Mouse (Mus musculus) MEL-GATA-1-ER (cell line): ENCODE measurements around the gene Plcg2.

Experiments
- DNase-seq: peaks from one replicate; pipeline ENCODE4 v3.0.0-alpha.2; 2012; ENCODE audit warnings: low read depth; ENCODE audit errors: extremely low read depth

The Plcg2 gene

GRCm38 (mm10) chr8:117626040-117626838, 128.1 kb downstream of the Plcg2 start:
- peak; percentile 17 for DNase-seq

- no peak for DNase-seq
Measured at GRCm38 (mm10) chr8:117627096-117627495, 129.0 kb downstream of the Plcg2 start.

DNA sequence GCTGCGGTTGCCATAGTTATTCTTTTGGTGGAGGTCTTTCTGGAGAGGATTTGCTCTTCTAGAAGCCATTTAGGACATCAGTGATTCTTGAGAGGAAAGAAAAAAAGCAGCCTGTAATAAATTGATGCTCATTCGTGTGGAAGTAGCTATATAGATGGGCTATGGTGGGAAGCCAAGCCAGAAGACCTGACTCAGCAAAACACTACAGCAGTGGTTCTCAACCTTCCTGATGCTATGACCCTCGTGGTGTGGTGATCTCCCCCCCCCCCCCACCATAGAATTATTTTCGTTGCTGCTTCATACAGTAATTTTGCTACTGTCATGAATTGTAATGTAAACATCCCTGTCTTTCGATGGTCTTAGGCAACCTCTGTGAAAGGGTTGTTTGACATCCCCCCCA, 134.4 kb downstream of the Plcg2 start:
- DNase-seq: no peak

- no peak for DNase-seq
Measured at GRCm38 (mm10) chr8:117634406-117634805, 136.3 kb downstream of the Plcg2 start.

DNA sequence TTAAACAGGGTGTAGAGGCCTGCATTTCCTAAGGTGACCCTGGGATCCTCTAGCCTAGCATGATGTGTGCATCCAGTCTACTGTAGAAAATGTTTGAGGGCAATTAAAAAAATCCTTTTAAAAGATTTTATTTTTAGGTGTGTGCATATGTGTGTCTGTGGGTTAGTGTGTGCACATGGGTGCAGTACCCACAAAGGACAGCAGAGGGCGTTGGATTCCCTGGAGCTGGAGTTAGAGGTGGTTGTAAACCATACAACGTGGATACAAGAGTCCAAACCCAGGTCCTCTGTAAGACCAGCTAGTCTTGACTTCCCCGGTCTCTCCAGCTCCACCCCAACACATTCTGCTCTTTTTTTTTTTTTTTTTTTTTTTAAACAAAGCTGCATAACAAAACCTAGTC, 139.4 kb downstream of the Plcg2 start:
- no peak for DNase-seq

GRCm38 (mm10) chr8:117639631-117640030, 141.5 kb downstream of the Plcg2 start:
- no peak for DNase-seq

DNA sequence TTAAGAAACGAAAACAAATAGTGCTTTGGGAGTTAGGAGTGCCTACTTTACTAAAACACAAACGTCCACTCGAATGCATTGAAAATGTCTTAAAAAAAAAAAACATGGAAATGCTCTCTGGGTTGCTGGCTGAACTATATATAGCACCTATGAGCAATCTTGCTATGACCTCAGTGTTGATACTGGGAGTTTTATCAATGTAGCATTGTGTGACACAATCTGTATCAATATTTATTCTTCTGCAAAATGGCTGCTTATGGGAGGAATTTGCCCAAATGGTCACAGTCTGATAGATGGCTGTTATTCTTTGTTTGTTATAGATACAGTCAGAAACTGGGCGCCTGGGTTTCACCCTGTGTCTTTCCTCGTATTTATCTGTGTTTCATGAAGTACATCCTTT, 147.4 kb downstream of the Plcg2 start:
- DNase-seq: no peak

GRCm38 (mm10) chr8:117646020-117646419, 147.9 kb downstream of the Plcg2 start:
- DNase-seq: peak; percentile 21

DNA sequence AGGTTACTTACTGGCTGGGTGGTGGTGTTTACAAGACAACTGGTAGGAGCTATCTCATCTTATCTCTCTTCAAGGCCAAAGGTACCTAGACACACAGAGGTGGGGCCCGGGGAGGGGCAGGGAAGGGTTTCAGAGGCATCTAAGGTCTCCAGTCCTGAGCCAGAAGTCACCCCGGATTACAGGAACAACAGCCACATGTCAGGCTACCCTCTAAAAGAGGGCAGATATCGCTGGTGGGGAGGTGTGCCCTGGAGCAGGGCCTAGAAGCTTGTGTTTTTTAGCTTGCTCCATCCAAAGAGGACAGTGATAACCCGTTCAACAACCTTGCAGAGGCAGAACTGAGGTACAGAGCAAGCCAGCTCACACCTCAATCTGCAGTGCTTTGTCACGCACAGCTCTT, 148.3 kb downstream of the Plcg2 start:
- DNase-seq: no peak

- no peak for DNase-seq
Measured at GRCm38 (mm10) chr8:117652318-117652717, 154.2 kb downstream of the Plcg2 start.

DNA sequence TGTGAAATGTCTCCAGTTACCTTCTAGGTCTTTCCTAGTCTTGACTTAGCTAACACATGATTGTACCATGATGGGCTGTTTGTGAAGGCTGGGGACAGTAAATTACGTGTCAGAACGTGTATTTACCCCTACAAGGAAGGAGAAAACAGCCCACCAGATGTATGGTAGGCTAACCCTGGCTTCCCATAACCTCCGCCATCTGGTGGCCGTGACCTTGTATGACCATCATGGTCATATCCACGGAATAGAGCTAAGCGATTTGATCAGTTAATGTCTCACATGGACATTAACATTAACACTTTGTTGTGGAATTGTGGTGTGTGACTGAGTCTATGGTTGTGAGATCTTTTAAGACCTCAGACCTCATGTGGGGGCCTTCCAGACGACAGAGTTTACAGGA, 160.9 kb downstream of the Plcg2 start:
- DNase-seq: no peak

DNA sequence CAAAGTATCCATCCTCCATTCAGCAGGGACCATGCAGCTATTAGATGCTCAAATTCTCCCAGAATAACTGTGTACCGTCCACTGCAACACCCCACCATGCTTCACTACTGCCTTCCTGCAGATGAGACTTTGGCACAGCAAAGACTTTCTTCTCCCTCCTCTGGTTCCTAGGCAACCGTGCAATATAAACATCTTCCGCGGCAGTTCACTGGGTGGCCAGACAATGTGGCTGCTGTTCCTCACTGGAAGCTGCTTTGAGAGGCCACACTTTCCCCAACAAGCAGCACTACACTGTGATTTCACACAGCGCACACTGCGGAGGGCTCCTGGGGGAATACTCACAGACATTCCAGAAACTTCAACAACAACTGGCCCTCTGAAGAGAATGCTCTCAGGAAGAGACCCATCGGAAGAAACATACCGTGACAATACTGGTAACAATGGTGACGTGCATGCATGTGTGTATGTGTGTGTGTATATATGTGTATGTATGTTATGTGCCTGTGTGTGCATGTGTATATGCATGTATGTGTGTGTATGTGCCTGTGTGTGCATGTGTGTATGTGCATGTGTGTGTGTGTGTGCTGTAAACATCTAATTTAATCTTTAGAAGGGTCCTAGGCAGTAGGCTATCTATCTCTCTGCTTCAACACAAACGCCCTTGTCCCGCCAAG, 162.4 kb downstream of the Plcg2 start:
- no peak for DNase-seq

DNA sequence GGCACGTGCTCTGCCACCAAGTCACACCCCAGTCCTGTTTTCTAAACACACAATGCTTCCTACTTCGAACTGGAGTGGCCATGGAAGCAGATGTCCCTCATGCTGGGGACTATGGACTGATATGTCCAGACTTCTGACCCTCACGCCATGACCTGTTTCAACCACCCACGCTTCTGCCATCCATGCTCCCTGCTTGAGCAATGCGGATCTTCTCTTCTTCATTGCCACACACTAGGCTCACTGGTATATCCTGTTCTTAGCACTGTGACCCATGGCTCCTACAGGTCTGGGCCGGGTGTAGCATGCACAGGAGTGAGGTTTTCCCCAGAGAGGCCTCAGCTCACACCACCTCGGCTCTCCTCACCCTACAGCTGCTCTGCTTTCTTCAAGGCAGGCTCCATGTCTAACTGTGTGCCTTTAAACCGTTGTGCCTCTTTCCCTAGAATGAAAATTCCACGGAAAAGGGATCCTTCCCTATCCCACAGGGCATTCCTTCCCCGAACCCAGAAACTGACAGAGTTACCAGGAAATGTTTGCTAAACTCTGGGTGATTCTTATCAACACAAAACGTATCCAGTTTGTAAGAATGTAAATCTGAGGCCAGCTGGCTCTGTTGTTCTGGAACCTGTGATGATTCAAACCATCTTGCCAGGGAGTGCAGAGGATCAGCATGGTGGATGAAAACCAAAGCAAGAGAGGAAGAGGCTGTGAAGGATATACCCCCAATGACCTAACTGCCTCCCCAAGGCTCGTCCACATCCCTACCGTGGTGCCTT, 169.4 kb downstream of the Plcg2 start:
- no peak for DNase-seq

GRCm38 (mm10) chr8:117670461-117670860, 172.4 kb downstream of the Plcg2 start:
- DNase-seq: no peak

DNA sequence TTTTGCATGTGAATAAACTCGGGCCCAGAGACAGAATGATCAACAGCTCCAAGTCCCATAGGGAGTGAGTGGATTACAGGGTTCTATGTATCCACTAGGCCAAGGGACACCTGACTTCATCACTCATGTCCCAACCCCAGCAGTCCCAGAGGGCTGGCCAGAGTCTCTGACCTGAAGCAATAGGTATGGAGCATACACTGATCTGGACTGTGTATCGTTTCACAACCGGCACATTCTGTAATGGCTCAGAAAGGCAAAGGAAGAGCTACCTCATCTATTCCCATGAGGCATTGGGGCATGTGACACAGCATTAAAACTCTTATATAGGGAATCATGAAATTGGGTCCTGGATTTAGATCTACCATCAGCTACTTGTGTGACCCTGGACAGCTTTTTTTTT, 174.5 kb downstream of the Plcg2 start:
- DNase-seq: no peak

DNA sequence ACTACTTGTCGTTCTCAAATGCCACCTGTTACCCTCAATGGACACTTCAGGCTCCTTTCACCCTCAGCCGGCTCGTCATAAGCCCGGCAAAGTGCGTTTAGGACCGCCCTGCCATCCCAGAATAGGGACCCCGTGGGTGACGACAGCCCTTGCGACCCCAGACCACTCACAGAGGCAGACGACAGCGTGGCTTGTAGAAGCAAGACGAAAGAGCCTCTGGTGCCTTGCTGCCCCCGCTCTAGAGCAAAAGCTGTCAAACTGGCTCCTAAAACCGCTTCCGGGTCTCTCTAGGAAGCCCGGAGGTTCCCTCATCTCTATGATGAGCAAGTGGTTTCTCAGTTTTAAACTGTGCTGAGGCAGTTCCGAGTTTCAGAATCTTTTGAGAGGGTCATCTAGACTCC, 175.3 kb downstream of the Plcg2 start, which contains the start of gene Sdr42e1:
Gene Sdr42e1, minus strand, starts transcription at position 260 of the 401 bp plus-strand sequence.
- DNase-seq: no peak

- DNase-seq: no peak
Measured at GRCm38 (mm10) chr8:117675171-117675570, 177.1 kb downstream of the Plcg2 start.

DNA sequence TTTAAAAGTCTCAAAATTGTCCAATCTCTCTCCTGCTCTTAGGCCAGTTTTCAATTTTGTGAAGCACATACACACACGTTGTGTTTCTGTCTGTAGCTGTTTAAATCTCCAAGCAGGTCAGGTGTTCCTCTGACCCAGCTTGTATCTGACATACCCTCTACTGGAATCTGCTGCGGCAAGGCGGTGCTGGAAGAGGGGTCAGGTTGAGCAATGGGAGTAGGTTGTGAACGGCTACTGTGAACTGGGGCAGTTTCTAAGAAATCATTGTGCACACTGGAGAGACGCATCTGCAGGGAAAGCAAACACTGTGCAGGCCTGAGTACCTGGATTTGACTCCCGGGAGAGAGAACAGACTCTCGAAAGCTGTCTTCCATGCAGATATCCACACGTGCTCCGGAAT, 178.4 kb downstream of the Plcg2 start:
- no peak for DNase-seq

GRCm38 (mm10) chr8:117677011-117677410, 178.9 kb downstream of the Plcg2 start:
- DNase-seq: no peak

GRCm38 (mm10) chr8:117678650-117679049, 180.6 kb downstream of the Plcg2 start:
- no peak for DNase-seq

DNA sequence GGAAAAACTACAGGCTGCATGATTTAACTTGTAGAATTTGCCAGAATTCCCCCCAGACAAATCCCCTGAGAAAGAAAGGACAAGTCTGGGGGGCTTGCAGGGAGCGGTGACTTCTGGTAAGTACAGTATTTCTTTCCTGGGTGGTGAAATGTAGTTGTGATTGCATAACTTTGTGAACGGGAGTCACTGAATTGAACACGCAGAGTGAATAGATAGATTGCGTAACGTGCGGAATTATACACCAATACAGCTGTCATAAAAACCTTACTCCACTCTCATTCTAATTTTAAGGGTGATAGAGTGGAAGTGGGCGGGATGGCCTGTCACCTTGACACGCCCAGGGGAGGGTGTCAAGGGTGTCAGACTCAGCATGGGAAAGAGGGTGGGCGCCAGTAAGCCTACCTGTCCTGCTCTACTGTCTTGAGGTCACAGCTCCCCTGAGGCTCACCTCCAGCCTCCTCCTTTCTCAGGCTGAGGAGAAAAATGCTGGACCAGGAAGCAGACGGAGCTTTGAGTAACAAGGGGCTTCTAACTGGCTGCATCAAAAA, 185.9 kb downstream of the Plcg2 start:
- no peak for DNase-seq

DNA sequence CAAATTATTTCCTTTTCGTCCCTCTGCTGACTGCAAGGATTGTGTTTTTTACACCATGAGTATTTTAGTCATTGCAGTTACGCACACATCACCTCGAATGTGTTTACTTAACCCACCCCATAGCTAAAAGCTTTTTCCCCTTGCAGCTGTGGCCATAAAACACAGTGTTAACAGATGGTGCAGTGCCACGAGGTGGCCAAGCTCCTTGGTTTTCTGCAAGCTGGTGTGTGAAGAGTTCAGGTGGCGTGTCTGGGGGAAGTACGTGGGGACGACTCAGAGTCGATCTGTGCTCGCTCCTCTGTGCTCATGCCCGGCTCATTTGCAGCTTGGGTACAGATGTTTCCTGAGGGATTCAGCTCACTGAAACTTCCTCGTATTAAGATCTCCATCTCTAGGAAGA, 186.4 kb downstream of the Plcg2 start:
- no peak for DNase-seq
